Mouse (Mus musculus) forebrain, embryonic 11.5 days (tissue): Measurements from ENCODE around the gene D630003M21Rik. TPM values are rescaled to one million over a fixed set of nuclear protein-coding genes. Genes with fewer than 3 reads are reported as not detected.

Source experiments
- ATAC-seq: fragments of 200-750 bp; cut with Nextera tagmentation; replicated peaks from 2 replicates; pipeline ENCODE4 v1.8.0; 2017; ENCODE audit warnings: moderate TSS enrichment; ENCODE audit not compliant: low FRiP score
- DNase-seq: peaks from one replicate; pipeline ENCODE4 v3.0.0-alpha.2; 2017; ENCODE audit warnings: low spot score
- H3K27ac ChIP-seq: fragments of 300-500 bp; sonication (generic); 2 replicates; pipeline ENCODE4 v1.5.1; 2014; ENCODE audit warnings: low read depth, low read length
- H3K27me3 ChIP-seq: fragments of 300-500 bp; sonication (generic); 2 replicates; pipeline ENCODE4 v1.6.1; 2014; ENCODE audit warnings: mild to moderate bottlenecking, low read length, mixed read lengths; ENCODE audit not compliant: control insufficient read depth, insufficient read depth
- H3K36me3 ChIP-seq: fragments of 300-500 bp; sonication (generic); 2 replicates; pipeline ENCODE4 v1.6.1; 2014; ENCODE audit warnings: mild to moderate bottlenecking, low read length, moderate library complexity, mixed read lengths; ENCODE audit not compliant: control insufficient read depth, insufficient read depth
- H3K4me1 ChIP-seq: fragments of 300-500 bp; sonication (generic); replicated peaks from 2 replicates; pipeline ENCODE4 v1.6.1; 2014; ENCODE audit warnings: low read length, mixed read lengths; ENCODE audit not compliant: control insufficient read depth, insufficient read depth
- H3K4me2 ChIP-seq: fragments of 300-500 bp; sonication (generic); 2 replicates; pipeline ENCODE4 v1.6.1; 2014; ENCODE audit warnings: low read depth, mild to moderate bottlenecking, low read length, moderate library complexity, mixed read lengths; ENCODE audit not compliant: severe bottlenecking
- H3K4me3 ChIP-seq: fragments of 300-500 bp; sonication (generic); 2 replicates; pipeline ENCODE4 v1.5.1; 2014; ENCODE audit warnings: low read depth, low read length
- H3K9ac ChIP-seq: fragments of 300-500 bp; sonication (generic); 2 replicates; pipeline ENCODE4 v1.6.1; 2014; ENCODE audit warnings: low read length
- H3K9me3 ChIP-seq: fragments of 300-500 bp; sonication (generic); 2 replicates; pipeline ENCODE4 v1.6.1; 2016; ENCODE audit warnings: low read length, mixed read lengths; ENCODE audit not compliant: control insufficient read depth
- WGBS: fragments of 180-500 bp; shearing (Covaris S2); extraction: QIAGEN DNeasy Blood & Tissue Kit; methylation state at CpG from one replicate; pipeline ENCODE4 v1.1.7; 2014; 5-methylcytosine and 5-hydroxymethylcytosine counted together
- microRNA-seq: library from miRNA; unstranded; fragments of <30 nt; microRNA quantifications from one replicate; pipeline ENCODE4, GENCODE M21; 2016; ENCODE audit not compliant: insufficient number of aligned reads
- polyA plus RNA-seq: library from polyadenylated mRNA; unstranded; fragments of >200 nt; fragmentation: Nextera tagmentation; extraction: Ambion mirVana; gene quantifications from 2 replicates; pipeline ENCODE4 v1.2.1, GENCODE M21; 2014

D630003M21Rik gene
- polyA plus RNA-seq, 1 experiment from 2014 or later = 2.7 TPM

GRCm38 (mm10) chr2:158137771-158138170, 91.3 kb downstream of the D630003M21Rik start:
- 91% methylated on average over 11 of the region's 12 CpGs for WGBS
- Histone ChIP-seq H3K9ac (no peak overlapping the region), H3K9me3 (no peaks in the 10 kb centered on the region), H3K4me2 (no peak overlapping the region), H3K27ac (no peak overlapping the region), H3K4me1 (no peaks in the 10 kb centered on the region), H3K27me3 (no peaks in the 10 kb centered on the region), H3K36me3 (no peaks in the 10 kb centered on the region), H3K4me3 (no peak overlapping the region)
- DNase-seq (no peak), ATAC-seq (no peak)

DNA sequence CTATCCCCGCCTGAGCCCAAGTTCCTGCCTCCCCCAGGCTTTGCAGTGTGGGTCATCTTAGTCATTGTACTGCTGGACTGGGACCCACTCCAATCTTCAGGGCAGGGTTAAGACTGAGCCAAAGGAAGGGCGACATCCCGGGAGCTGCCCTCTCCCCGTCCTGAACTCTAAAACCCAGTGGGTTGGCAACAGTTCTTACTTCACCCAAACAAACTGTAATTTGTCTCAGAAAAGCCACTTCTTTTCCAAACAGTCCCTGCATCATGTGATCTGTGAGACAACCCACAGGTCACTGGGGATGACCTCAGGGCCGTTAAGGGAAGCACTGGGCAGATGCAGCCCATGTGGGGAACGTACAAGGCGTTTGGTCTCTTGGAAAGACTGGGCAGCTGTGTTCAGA, 92.8 kb downstream of the D630003M21Rik start:
- DNase-seq (no peak), ATAC-seq (no peak)
- H3K9ac ChIP-seq = no peak overlapping the region
- no peaks in the 10 kb centered on the region for H3K36me3 ChIP-seq
- no peaks in the 10 kb centered on the region for H3K4me1 ChIP-seq
- H3K27ac ChIP-seq = no peak overlapping the region
- no peaks in the 10 kb centered on the region for H3K27me3 ChIP-seq
- no peak overlapping the region for H3K4me3 ChIP-seq
- H3K4me2 ChIP-seq = no peak overlapping the region
- 61% methylated on average over 7 of the region's 7 CpGs for WGBS
- H3K9me3 ChIP-seq = no peaks in the 10 kb centered on the region

DNA sequence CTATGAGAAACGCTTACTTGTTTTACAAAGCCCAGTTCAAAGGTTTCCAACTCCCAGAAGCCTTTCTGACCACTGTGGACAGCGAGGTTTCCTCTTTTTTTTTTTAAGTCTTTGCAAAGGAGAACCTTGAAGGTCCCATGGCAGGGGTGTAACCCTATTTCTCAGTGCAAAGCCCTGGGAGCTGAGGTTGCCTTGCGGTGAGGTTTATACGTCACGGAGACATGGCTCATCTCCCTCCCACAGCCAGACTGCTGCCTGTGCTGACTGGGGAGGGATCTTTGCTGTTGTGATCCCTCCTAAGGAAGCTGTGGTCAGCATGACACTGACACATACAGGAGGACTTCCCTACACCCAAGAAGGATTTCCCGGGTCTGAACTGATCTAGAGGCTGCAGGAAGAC, 96.0 kb downstream of the D630003M21Rik start:
- 82% methylated on average over 6 of the region's 6 CpGs for WGBS
- H3K9ac ChIP-seq = no peak overlapping the region
- H3K36me3 ChIP-seq = no peaks in the 10 kb centered on the region
- no peaks in the 10 kb centered on the region for H3K27me3 ChIP-seq
- H3K9me3 ChIP-seq = no peaks in the 10 kb centered on the region
- no peak overlapping the region for H3K4me3 ChIP-seq
- H3K4me2 ChIP-seq = no peak overlapping the region
- ATAC-seq (no peak), DNase-seq (no peak)
- H3K27ac ChIP-seq = no peak overlapping the region
- 0 out of 2 replicates have a peak, but pooled peaks cover 2% of the 10 kb centered on the region for H3K4me1 ChIP-seq

Small RNA genes lying within 50 kb of the gene (microRNA-seq; reads per million reads assigned to microRNA genes)
- gene Mir7685 = not detected

Other genes starting within 250 kb of the D630003M21Rik start
- 39.3 and 40.2 TPM in 2 replicates for gene Tti1, start 200.8 kb downstream of the D630003M21Rik start, polyA plus RNA-seq
- 63.8 and 65.6 TPM in 2 replicates for gene Rprd1b, start 200.7 kb downstream of the D630003M21Rik start, polyA plus RNA-seq
- 4.2 and 4.7 TPM in 2 replicates for gene Tgm2, start 82.8 kb downstream of the D630003M21Rik start, polyA plus RNA-seq
- not detected in 2 replicates for gene Bpi, start 28.9 kb upstream of the D630003M21Rik start, polyA plus RNA-seq
- 1.5 and 2.4 TPM in 2 replicates for gene Lbp, start 77.3 kb upstream of the D630003M21Rik start, polyA plus RNA-seq
- gene Snhg11, start 146.4 kb upstream of the D630003M21Rik start, polyA plus RNA-seq = 20.2 and 23.8 TPM in 2 replicates
- gene Ralgapb, start 180.6 kb upstream of the D630003M21Rik start, polyA plus RNA-seq = 23.2 and 25.1 TPM in 2 replicates